Mouse (Mus musculus) G1E (cell line): ENCODE measurements around the gene 2410015M20Rik.

Experiments used
- CTCF ChIP-seq: IDR thresholded peaks from 2 replicates; pipeline ENCODE4 v1.5.1; 2012; ENCODE audit warnings: low read depth, low read length, inconsistent platforms, mixed read lengths
- GATA1 ChIP-seq: IDR thresholded peaks from 2 replicates; pipeline ENCODE4 v1.6.1; 2012; ENCODE audit warnings: borderline replicate concordance, low read length, inconsistent platforms, mixed read lengths
- TAL1 ChIP-seq: conservative IDR thresholded peaks from 2 replicates; pipeline ENCODE4 v1.6.1; 2012; ENCODE audit warnings: low read depth, low read length, inconsistent platforms, mixed read lengths

DNA sequence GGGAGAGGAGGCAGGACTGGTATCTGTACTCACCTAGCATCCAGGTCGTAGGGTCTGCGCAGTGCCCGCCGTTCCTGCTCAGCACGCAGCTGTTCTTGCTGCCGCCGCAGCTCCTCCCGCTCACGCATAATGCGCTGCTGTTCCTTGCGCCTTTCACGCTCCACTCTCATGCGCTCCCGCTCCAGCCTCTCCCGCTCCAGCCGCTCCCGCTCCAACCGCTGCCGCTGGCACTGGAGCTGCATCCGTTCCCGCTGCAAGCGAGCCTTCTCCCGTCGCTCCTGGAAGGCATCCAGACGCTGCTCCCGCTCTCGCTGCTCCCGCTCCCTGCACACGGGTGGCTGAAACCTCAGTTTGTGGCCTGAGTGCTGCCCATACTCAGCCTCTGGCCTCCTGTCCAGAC is 43.3 kb downstream of the 2410015M20Rik start:
- TF ChIP-seq GATA1 (no peak), CTCF (no peak), TAL1 (no peak)
